Mouse (Mus musculus) Muller cell, postnatal 12 days (primary cell): ENCODE measurements around the gene Spata2l.
"Not testable (repeated sequence)": the region's sequence is repeated elsewhere in the genome, so short reads cannot be mapped to it uniquely, and the experiment has no call there.

ENCODE experiments used
- DNase-seq: peaks from one replicate; pipeline ENCODE4 v3.0.0-alpha.2; 2015; ENCODE audit errors: inconsistent ontology term

Gene Spata2l

DNA sequence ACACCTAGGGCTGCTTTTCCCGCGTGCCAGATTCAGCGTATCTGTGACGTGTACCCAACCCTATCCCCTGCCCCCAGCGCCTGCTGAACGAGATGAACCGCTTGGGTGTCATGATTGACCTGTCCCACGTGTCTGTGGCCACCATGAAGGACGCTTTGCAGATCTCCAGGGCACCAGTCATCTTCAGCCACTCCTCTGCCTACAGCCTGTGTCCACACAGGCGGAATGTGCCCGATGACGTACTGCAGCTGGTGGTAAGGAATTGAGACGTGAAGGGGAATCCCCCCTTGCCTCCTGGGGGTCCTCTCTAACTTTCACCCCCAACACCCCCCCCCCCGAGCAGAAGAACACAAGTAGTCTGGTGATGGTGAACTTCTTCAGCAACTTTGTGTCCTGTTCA is 36.2 kb downstream of the Spata2l start:
- DNase-seq, result no peak

DNA sequence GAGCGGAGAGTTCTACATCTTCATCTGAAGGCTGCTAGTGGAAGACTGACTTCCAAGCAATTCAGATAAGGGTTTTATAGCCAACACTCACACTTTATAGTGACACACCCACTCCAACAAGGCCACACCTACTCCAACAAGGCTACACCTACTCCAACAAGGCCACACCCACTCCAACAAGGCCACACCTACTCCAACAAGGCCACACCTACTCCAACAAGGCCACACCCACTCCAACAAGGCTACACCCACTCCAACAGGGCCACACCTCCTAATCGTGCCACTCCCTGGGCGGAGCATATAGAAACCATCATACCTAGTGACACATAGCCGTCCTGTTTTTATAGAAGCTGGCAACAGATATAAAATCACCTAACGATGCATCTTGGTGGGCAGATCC is 39.0 kb downstream of the Spata2l start:
- not testable (repeated sequence) for DNase-seq

DNA sequence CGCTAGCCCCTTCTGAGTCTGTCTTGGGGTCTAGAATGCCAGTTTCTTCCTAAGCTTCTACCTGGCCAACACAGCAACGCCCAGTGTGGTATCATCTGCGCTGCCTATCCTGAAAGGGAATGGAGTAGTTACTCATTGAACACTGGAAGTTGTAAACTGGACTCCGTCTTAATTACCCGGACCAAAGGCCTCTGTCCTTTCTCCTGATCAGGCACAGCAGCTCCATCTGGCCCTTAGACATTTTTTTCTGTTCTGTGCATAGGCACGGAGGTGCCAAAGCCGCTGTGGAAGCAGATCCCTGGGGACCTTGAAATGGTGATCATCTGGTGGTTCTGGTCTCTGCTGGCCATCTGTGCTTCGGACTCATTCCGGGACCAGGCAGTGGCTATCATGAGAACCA is 42.3 kb downstream of the Spata2l start:
- DNase-seq, result no peak

DNA sequence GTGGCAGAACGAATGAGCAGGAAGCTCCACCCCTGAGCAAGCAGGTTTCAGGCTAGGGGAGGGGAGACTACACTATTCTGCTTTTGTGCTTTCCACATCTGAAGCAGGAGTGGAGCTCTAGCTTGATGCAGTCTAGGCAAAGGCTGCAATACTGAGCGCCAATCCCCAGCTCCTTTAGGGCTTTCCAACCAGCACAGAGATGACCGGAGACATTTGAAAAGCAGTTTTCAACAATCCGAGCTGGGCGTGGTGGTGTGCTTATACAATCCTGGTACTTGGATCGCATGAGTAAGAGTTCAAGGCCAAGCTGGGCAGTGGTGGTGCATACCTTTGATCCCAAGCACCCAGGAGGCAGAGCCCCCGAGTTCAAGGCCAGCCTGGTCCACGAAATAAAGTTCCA is 44.1 kb downstream of the Spata2l start:
- DNase-seq, result no peak

DNA sequence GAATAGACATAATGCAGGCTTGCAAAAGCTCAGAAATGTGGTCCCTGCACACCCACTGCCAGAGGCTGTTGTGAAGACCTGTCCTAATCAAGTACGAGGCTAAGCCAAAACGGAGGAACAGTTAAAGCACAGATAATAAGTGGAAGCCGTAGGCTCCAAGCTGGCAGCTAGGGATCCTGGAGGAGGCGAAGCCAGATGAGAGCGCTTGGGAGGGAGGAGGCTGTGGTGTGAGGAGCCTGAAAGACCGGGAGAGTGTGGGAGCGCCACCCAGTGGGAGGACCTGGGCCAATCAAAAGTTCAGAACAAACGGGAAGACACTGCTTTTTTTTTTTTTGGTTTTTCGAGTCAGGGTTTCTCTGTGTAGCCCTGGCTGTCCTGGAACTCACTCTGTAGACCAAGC is 45.4 kb downstream of the Spata2l start:
- DNase-seq, result peak; percentile 84

DNA sequence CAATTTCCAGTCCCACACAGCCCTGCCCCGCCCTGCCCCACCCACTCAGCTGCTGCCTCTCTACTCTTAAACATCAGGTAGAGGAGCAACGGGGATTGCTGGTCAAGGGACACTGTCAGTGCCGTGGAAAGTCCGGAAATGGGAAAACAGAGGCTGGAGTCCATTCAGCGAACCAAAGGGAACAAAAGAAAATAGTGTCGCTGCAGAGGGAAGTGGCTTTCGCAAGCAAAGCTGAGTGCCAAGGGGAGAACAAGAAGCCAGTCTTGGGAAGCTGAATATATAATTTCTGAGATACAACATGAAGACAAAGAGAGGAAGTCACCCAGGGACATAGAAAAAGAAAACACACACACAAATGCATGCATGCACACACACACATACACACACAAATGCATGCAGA is 47.2 kb downstream of the Spata2l start:
- no peak for DNase-seq

DNA sequence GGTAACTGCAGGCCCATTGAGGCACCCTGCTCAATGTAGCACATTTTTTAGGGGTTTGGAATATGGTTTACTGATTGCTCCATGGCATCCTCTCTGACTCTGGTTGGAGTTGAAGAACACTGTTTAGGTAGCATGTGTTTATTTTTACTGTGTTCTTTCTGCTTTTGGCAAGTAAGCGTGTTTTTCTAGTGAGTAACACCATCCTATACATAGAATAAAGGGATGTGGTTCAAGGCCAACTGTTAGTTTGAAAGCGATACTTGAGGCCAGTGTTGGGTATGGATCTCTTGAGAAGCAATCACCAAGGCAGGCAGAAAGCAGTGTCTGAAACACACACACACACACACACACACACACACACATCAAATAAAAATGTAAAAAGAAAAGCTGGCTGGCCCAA is 48.0 kb downstream of the Spata2l start:
- DNase-seq, result no peak

DNA sequence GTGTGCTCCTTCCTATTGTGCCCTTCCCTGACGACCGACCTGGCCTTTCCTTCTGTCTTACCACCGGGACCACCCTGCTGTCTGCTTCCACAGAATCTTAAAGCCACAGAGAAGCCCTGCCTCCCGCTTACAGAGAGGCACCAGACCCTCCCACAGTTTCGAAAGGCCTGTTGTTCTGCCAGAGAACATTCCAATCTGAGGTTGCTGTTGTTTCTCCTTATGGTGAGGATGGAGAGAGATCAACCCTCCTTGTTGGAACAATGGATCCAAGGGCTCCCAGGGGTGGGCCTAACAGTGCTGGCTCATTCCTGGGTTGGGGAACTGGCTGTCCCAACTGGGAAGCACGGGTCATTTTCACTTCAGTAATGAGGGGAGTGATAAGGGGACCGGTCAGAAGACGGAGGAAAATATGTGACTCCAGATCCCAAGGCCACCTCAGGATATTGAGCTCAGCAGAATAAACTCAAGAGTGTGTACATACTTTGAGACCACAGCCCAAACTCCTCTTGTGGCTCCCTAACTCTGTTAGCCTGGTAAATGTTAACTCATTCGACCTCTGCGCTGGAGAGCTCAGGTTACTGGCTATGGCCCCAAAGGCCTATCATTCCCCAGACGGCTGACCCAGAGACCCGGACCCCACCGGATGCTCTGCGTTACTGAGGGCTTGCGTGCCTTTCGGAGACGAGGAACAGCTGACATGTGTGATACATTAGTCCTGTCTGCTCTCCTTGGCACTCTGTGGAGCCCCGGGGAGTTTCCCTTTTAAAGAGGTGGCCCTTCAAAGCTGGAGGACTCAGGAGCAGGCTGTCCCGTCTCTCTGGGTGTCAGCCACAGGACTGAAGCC is 50.2 kb downstream of the Spata2l start, which contains the start of gene Dpep1:
Dpep1 (plus strand) TSS at position 677 of the 844 bp plus-strand sequence.
- DNase-seq, result no peak

DNA sequence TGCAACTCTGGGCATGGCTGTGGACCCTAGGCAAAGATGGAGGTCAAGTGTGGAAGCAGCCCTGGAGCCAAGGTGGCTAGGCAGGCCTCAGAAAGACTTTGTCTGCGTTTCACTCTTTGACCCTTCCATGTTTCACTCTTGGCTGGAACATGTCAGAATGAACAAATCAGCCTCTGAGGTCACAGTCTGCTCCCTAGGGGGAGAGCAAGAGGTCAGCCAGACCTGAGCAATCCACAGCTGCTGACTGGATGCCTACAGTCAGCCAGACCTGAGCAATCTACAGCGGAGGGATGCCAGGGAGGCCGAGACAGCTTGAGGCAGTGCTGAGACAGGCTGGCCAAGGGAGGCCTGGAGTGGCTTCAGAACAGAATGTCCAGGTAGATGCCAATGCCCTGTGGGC is 54.6 kb downstream of the Spata2l start:
- no peak for DNase-seq
